Mouse (Mus musculus) heart, postnatal 4 days (tissue): Measurements from ENCODE around the gene Liph. TPM values are rescaled to one million over a fixed set of nuclear protein-coding genes. Genes with fewer than 3 reads are reported as not detected.
"Not testable (repeated sequence)": the region's sequence is repeated elsewhere in the genome, so short reads cannot be mapped to it uniquely, and the experiment has no call there.

ENCODE experiments used
- DNase-seq: peaks from one replicate; pipeline ENCODE4 v3.0.0; 2021
- total RNA-seq, 2 experiments: library from RNA; stranded (reverse); gene quantifications; 2 replicates each; pipeline ENCODE4 v1.2.3; 2021

Liph gene
- total RNA-seq, 2 experiments from 2014 or later = 0.17 TPM; not detected in 1

GRCm38 (mm10) chr16:21971446-21971845, 24.0 kb downstream of the Liph start:
- DNase-seq = no peak

- no peak for DNase-seq
These were observed 24.9 kb downstream of the Liph start for GRCm38 (mm10) chr16:21970536-21970935.

DNA sequence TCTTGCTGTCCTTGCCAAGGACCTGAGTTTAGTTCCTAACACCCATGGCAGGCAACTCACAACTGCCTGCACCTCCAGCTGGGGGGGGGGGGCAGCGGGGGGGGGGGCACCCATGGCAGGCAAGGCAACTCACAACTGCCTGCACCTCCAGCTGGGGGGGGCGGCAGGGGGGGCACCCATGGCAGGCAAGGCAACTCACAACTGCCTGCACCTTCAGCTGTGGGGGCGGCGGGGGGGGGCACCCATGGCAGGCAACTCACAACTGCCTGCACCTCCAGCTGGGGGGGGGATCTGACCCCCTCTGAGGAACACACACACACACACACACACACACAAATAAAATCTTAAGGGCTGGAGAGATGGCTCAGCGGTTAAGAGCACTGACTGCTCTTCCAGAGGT, 25.6 kb downstream of the Liph start:
- DNase-seq = no peak

DNA sequence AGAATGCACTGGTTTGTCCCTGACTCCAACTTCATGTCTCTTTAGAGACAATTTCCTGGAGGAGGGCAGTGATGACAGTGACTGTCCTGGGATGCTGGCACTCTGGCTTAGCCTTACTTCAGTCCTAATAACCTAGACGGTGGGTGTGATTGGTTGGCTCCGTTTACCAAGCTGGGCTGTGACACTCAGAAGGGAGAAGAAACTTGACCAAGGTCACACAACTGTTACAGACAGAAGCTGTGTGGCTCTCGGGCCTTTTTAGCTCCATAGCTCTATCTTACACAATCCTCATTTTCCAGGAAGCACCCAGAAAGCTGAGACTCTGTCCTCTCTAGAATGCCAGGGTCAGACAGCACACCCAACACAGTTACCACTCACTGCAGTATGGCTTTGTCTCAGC, 29.9 kb downstream of the Liph start:
- DNase-seq = no peak

- peak; percentile 58 for DNase-seq
These were observed 39.9 kb downstream of the Liph start for GRCm38 (mm10) chr16:21955591-21955990.

- DNase-seq = peak; percentile 89
These were observed 48.4 kb downstream of the Liph start, which contains the start of gene Tmem41a for GRCm38 (mm10) chr16:21946761-21947715. Gene Tmem41a, minus strand, starts transcription at chr16:21947552.

GRCm38 (mm10) chr16:21928471-21928870, 67.0 kb downstream of the Liph start:
- DNase-seq = no peak

DNA sequence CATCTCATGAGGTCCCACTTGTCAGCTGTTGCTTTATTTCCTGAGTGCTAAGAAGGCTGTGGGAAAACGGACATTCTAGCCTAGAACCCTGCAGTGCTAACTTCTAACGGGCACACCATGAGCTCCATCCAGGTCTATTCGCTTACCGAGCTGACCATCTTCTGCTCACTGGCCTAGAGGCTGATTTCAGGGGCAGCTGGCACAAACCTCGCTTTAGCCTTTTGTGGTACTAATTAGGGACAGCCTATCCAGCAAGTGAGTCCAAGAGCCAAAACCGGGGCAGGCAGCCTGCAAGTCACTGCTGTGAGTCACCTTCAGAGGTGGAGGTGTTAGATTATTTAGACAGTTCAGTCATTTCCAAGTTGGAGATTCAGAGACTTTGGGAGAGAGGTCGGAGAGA, 78.8 kb downstream of the Liph start:
- DNase-seq = peak; percentile 6

GRCm38 (mm10) chr16:21913347-21913746, 82.1 kb downstream of the Liph start:
- no peak for DNase-seq

- DNase-seq = not testable (repeated sequence)
These were observed 86.6 kb downstream of the Liph start for GRCm38 (mm10) chr16:21908906-21909305.

- DNase-seq = no peak
These were observed 88.6 kb downstream of the Liph start for GRCm38 (mm10) chr16:21906902-21907301.

DNA sequence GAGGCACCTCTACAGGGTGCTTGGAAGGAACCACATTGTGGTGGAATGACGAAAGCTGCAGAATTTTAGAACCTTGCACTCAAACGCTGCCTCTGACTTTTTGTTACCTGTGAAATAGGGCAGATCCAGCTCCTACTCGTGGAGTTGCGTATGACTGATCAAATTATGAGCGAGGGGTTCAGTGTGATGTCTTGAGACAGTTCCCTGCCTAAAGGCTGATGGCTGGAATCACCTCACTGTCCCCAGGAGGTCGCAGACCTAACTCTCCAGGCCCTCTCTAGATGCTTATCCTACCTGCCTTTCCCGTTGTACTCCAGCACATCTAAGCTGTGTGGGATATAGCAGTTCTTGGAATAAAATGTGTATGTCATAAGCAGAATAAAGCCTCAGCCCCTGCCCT, 89.5 kb downstream of the Liph start:
- no peak for DNase-seq

DNA sequence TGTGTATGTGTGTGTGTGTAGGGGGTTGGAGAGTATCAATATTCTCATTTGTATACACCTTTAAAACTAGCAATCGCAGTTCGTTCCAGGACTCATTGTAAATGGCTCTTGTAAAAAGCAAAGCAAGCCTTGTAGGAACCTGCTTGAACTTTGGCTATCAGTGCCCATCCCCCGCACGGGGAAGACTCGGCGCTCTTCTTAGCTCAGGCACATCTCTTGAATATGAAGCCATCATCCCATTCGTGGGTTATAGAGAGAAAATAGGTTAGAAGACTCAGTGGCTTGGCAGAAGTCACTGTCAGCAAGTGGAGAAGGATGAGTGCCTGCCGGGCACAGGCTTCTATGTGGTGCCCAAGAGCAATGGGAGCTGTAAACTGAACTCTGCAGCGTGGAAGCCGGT, 90.8 kb downstream of the Liph start:
- DNase-seq = no peak

Other genes starting within 250 kb of the Liph start
- gene Ehhadh, start 207.9 kb downstream of the Liph start, total RNA-seq = 1 to 10 TPM; 7.4 to 7.9 TPM
- gene Map3k13, start 201.3 kb downstream of the Liph start, total RNA-seq = 1 to 10 TPM; 1.1 to 1.4 TPM
- gene Tmem41a, start 48.1 kb downstream of the Liph start, total RNA-seq = 10 to 100 TPM; 19.4 to 23.7 TPM
- gene Senp2, start 13.8 kb upstream of the Liph start, total RNA-seq = 10 to 100 TPM; 25.5 to 26.7 TPM
- 10 to 100 TPM; 23.9 to 24.8 TPM for gene Igf2bp2, start 167.6 kb upstream of the Liph start, total RNA-seq